Mouse (Mus musculus) layer of hippocampus, adult 2 months (tissue): ENCODE results near the gene Ccdc85c. TPM values are rescaled to one million over a fixed set of nuclear protein-coding genes. Genes with fewer than 3 reads are reported as not detected.

Experiments used
- DNase-seq, 2 experiments: peaks; one replicate each; pipeline ENCODE4 v3.0.0; 2022; ENCODE audit warnings: low spot score in 2 of 2
- H3K27ac ChIP-seq: fragments of 200-600 bp; 2 replicates; pipeline ENCODE4 v1.8.1; 2022
- H3K4me3 ChIP-seq: fragments of 200-600 bp; 2 replicates; pipeline ENCODE4 v1.8.1; 2022; ENCODE audit warnings: mild to moderate bottlenecking
- CTCF ChIP-seq: fragments of 200-600 bp; conservative IDR thresholded peaks from 2 replicates; pipeline ENCODE4 v1.8.1; 2022; ENCODE audit warnings: antibody characterized with exemption, mild to moderate bottlenecking, moderate library complexity
- total RNA-seq, 2 experiments: library from RNA; stranded (reverse); gene quantifications; 2 replicates each; pipeline ENCODE4 v1.2.3; 2021

Ccdc85c gene
- total RNA-seq, 2 experiments from 2014 or later, result 68.4 to 68.5 TPM

DNA sequence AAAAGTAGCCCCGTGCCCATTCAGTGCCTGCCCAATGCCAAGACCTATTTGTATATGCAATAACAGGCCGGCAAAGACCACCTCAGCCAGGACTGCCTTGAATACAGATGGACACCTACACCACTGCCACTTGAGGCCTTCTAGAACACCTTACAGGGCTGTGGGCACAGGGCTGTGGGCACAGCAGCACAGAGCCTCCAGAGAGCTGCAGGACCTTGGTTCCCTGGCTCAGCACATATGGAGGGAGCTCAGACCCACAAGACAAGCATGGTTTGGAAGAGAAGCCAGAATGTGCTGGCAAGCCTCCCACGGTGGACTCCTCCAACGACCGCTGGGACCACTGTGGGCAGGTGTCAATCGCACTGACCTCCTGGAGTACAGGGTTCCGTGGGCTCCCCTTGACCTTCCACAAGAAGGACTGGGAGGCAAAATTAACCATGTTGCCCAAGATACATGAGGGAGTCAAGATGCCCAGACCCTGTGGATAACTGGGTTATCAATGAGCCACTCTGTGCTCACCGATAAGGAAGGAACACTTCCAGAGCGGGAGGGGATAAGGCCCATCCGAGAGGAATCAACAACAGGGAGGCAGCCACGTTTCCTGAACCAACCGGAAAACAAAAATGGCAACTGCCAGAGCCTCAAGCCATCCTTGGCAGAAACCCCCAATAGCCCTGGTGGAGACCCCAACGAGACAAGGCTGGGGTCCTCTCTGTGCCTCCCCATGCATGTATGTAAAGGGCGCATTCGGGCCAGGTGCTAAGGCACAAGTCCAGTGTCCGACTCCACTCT is 3.7 kb downstream of the Ccdc85c start:
- Histone ChIP-seq H3K4me3 (peak overlapping the region; percentile 30; the same call in 1 of the 2 replicates), H3K27ac (peak overlapping the region; percentile 69; the same call in 1 of the 2 replicates)
- no peak for TF ChIP-seq CTCF
- DNase-seq, result no peak

DNA sequence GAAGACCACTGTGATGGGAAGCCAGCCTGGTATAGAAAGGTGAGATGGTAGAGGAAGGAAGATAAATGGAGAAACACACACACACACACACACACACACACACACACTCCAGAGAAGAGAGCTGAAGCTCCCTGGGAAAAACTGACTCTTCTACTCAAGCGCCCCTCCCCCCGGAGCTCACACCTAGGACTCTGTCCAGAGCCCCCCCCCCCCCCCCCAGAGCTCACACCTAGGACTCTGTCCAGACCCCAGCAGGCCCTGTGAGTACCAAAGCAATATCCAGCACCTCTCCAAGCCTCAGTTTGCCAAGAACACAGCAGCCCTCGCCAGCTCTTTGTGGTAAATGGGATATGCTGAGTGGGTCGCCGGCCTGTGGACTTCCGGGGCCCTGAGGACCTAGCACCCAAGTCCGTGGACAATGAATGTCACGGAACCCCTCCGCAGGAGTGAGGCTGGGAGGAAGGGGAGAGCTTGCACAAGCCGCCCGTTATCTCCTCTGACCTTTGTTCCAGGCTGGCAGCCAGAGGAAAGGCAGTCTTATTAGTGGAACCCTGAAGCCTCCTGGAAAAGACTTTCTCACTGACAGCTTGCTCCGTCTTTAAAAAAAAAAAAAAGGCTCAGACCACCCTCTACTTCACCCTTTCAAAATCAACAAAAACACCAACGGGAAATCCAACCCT is 4.8 kb downstream of the Ccdc85c start:
- DNase-seq, result no peak
- no peak for TF ChIP-seq CTCF
- H3K27ac ChIP-seq, result no peak overlapping the region
- H3K4me3 ChIP-seq, result no peak overlapping the region

DNA sequence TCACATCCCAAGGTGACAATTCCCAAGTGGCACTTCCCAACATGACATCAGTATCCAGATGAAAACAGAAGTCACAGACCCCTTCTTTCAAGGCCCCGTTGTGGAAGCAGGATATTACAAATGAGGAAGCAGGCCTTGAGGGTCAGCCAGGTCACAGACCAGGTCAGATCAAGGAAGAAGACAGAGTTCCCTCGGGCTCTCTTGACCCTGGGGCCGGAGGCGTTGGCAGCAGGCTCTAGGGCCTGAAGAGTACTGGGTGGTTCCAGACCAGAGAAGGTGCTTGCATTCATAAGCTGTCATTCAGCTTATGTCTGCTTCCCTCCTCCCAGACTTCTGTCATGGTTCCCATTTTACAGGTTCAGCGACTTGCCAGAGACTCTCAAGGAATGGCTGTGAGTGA is 5.5 kb downstream of the Ccdc85c start:
- DNase-seq, result no peak
- no peak for TF ChIP-seq CTCF
- H3K27ac ChIP-seq, result no peak overlapping the region
- no peak overlapping the region for H3K4me3 ChIP-seq

DNA sequence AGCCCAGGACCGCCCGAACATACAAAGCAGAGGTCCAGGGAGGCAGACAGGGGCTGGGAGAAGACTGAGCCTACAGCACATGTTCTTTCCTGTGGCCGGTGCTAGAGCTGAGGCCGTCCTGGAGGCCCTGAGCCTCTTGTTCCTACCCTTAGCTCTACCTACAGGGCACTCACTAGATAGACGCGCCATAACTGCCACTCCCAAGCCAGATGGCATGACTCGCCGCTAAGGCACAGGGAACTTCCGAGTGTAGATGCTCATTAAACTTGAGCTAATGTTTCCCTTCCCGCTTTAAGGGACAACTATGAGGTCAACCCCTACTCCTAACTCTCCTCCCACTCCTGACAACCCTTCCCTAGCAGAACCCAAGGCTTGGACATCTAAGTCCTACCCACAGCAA is 6.3 kb downstream of the Ccdc85c start:
- no peak overlapping the region for H3K27ac ChIP-seq
- H3K4me3 ChIP-seq, result no peak overlapping the region
- TF ChIP-seq CTCF, result no peak
- no peak for DNase-seq

DNA sequence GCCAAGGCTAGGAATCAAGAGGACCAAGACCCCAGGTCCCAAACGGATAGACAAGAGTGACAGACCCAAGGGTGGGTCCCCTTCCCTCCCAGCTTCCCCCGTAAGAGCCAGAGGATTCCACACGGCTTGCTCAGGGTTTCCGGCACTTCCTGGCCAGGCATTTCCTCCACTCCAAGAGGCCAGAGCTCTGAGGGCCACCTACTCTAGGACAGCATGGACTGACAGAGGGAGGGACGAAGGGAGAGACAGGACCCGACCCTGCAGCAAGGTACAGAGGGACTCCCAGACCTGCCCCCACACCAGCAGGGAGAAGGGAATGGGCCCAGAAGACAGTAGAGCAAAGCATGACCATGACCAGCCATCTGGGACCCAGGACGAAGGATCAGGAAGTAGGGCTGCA is 7.6 kb downstream of the Ccdc85c start:
- Histone ChIP-seq H3K4me3 (no peak overlapping the region), H3K27ac (no peak overlapping the region)
- DNase-seq, result no peak
- no peak for TF ChIP-seq CTCF

DNA sequence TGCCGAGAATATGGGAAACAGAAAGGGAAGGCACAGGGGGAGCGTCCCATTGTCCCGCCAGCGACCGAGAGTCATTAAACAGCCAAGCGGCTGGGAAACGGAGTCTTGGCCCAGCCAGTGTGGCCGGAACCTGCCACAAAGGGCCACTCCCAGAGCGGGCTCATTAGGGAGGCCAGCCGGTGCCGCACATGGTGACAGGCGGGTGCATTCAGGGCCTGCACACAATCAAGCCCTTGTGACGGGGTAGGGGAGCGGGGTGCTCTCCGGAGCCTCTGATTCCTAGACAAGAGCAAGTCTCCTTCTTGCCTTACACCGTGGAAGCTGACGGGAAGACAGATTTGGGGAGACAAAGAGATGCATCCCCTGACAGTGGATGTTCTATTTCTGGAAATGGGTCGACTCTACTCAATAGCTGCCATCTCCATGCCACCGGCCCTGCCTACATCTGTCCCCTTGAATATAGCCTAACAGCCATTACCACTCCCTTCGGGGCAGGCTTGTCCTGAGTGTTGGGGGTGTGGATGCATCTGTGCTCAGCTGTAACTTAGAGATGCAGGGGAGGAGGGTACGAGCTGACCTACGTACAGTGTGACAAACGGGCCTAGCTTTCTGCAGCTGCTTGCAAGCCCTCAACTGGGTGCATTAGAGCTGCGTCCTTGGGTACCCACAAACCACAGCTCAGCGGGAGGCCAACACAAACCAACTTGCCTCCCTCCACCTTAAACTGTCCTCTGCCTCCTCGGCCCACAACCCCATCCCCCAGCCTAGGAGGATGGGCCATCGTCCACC is 9.2 kb downstream of the Ccdc85c start:
- DNase-seq, result no peak
- Histone ChIP-seq H3K4me3 (peak overlapping the region; percentile 26), H3K27ac (peak overlapping the region; percentile 78)
- TF ChIP-seq CTCF, result no peak

DNA sequence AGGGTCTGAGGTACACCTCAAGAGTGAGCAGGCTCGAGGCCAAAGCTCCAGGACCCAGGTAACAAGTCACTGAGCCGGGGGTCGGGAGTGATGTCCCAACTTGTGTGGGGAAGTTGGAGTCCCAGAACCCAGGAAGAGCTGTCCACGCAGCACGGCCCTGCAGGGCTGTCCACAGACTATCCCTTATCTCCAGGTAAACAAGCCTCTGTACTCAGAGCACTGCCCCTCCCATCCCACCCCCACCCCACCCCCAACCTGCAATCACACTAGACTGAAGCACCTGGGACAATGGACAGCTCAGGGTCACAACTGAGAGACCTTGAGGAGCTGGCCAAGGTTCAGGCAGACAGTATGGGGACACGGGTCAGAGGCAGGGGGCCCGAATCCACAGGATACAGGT is 10.3 kb downstream of the Ccdc85c start:
- H3K27ac ChIP-seq, result no peak overlapping the region
- no peak overlapping the region for H3K4me3 ChIP-seq
- DNase-seq, result no peak
- TF ChIP-seq CTCF, result no peak

DNA sequence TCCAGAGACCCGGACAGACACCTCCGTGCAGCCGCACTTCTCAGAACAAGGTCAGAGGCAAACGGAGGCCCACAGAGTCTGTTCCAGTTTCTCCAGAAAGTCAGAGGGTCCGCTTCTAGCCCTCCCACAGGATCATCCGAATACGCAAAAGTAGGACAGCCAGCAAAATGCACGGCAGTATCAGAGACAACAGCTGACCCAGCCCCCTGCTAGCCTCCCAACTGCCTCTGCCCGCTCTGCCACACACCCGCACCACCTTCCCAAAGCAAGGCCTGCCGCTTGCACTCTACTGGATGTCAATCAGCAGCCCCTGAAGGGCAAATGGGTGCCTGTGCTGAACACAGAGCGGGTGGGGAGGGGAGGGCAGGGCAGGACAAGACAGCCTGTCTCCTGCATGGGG is 14.3 kb downstream of the Ccdc85c start:
- no peak overlapping the region for H3K4me3 ChIP-seq
- no peak for TF ChIP-seq CTCF
- DNase-seq, result no peak
- no peak overlapping the region for H3K27ac ChIP-seq

DNA sequence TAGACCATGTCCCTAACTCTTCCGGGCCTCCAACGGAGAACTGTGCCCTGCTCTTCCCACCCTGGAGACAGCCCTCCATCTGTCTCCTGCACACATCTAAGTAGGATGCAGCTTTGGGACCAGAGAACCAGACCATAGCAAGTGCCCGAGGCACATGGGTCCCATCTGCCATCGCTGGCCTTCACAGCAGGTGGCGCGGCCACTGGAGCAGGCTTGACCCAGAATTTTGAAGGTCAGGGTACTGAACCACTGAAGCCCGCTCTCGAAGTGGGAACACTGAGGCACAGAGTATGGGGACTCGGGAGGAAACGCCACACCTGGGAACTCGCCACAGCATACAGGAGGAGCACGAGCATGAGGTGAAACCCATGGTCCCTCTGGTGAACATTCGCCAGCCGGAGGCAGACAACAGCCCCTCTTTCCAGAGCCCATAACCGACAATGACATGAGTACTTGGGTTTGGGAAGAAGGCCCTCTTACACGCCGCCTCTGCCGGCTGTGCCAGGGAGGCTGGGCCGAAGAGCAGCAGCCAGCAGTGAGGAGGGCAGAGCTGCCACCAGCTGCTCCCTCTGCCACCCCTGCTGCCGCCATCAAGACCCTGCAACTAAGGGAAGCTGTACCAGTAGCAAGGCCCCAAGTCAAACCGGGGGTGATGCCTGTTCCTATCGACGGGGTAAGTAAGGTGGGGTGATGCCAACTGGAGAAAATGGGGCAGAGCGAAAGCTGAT is 15.7 kb downstream of the Ccdc85c start:
- no peak overlapping the region for H3K27ac ChIP-seq
- no peak overlapping the region for H3K4me3 ChIP-seq
- no peak for TF ChIP-seq CTCF
- DNase-seq, result no peak

DNA sequence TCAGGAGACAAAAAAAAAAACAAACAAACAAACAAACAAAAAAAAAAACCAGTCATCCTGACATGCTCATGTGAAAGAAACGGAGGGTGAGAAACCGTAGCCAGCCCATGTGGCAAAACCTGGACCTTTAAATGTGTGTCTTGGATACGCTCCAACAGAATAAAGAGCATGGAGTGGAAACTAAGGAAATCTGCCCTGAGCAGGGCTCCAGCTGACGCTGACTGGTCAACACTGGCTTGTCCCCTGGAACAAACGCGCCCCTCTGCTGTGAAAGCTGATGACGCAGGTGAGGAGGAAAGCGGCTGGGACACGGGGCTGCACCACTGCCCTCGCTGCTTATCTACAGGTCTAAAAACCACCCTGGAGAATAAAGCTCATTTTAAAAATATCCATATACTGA is 18.5 kb downstream of the Ccdc85c start:
- Histone ChIP-seq H3K27ac (no peak overlapping the region), H3K4me3 (no peak overlapping the region)
- no peak for DNase-seq
- TF ChIP-seq CTCF, result no peak

DNA sequence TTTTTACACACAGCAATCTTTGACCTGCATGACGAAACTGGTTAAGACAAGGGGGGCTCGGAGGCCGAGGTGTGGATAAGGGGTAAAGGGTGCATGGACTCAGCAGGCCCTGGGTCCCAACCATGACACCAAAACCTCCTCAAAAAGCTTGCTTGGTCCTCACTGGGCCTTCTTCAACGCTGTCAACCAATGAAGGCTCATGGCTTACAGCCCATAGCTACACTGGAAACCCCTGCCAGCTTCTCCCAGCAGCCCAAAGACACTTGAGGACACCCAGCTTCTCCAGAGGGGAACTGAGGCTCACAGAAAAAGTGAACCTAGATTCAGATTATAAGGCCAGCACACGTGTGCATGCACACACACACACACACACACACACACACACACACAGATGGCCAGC is 19.3 kb downstream of the Ccdc85c start:
- no peak overlapping the region for H3K4me3 ChIP-seq
- no peak for DNase-seq
- no peak overlapping the region for H3K27ac ChIP-seq
- TF ChIP-seq CTCF, result no peak

DNA sequence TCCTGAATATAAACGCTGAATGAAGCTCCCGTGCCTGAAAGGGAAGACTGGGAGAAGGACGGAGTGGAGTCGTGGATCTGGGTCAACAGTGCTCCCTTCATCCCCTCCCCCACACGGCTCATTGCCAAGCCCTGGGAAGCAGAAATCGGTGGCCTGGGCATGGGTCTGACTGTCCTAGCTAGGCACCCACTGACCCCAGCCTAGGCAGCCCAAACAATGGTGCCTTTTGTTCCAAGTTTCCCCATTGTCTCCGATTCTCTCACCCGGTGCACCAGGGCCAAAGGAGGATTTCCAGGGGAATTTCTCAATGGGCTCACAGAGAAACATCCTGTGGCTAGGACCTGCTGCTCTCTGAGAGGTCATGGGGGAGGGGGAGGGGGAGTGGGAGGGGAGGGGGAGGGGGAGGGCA is 19.7 kb downstream of the Ccdc85c start:
- no peak overlapping the region for H3K27ac ChIP-seq
- no peak for TF ChIP-seq CTCF
- DNase-seq, result peak; percentile 54 to 55

DNA sequence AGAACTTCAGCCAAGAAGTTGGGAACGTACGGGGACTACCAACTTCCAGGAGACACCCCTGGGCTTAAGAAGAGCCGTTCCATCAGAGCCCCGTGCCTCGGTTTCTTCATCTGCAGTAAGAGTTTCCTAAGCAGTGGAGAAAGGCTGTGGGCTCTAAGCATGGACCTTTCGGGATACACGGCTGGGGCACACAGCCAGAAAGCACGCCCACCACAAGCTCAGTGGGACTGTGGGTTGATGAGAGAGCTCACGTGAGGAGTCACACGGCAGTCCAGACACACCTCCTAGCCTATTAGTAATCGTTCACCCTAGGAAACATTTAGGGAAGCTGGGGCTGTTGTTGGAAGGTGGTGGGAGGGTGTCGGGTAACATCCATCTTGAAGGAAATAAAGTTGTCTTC is 22.2 kb downstream of the Ccdc85c start:
- no peak for TF ChIP-seq CTCF

More for the DNA sequence above, 19.7 kb downstream of the Ccdc85c start:
- no peak overlapping the region for H3K4me3 ChIP-seq

More for the DNA sequence above, 22.2 kb downstream of the Ccdc85c start:
- DNase-seq, result no peak
- Histone ChIP-seq H3K4me3 (no peak overlapping the region), H3K27ac (no peak overlapping the region)
